18 mouse cellular contexts compared by ENCODE assay signal in the genomic region with DNA sequence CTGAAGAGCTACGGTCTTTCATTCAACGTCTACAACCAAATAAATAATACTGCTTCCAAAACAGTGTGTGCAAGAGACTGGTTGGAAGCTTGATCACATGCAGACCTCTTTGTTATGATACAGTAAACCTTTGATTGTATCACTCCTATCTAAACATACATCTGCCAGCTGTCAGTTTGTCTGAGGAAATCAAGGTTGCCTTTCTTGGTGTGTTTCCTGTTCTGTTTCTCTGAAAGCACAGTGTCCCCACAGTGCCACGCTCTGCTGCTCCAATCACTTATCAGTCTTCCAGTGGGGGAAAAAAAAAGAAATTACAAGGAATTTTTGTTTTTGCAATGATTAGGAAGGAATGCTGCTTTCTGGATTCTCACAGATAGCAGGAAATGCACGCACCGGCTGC.
DNase-seq lines count a peak whose midpoint lies in the region; ATAC-seq and TF ChIP-seq lines count a peak whose summit lies in the region.
"Had no signal": no experiment of that assay in that cellular context is flagged by ENCODE, and none has a peak within 500 bp of the region (broad histone marks: within the 10 kb centered on the region; RNA-seq: fewer than 3 reads in every experiment).

No protein-coding gene starts in this region.

- DNase-seq in embryonic facial prominence, embryonic 11.5 days (ENCODE audit: low spot score): peak; percentile 61
- no peak for DNase-seq in embryonic facial prominence, embryonic 10.5 days (ENCODE audit: low spot score)
- peak; percentile 73 for DNase-seq in kidney, postnatal 0 days (ENCODE audit: low spot score)
- DNase-seq in kidney, adult 11 months: no peak
- DNase-seq in thymus, postnatal 0 days (ENCODE audit: low spot score): peak; percentile 28
- no peak for DNase-seq in thymus, postnatal 10 days (ENCODE audit: low spot score in 2 of 2)
- DNase-seq in cerebellum, postnatal 14 days: no peak
- DNase-seq: cerebellum, postnatal 36 days; heart, adult 2 months; heart, postnatal 36 days; kidney, postnatal 4 days; right cerebral cortex, adult 18-20 months; thymus, postnatal 4 days had no signal

- H3K9ac ChIP-seq in embryonic facial prominence, embryonic 11.5 days (replicated peaks; ENCODE audit: low read length): no peak overlapping the region
- H3K9ac ChIP-seq in kidney, postnatal 0 days (ENCODE audit: low read depth, low read length): no peak overlapping the region

- no peak for TF ChIP-seq CTCF in kidney, postnatal 0 days (IDR thresholded peaks at IDR 0.05; ENCODE audit: low read depth)

- no peaks in the 10 kb centered on the region for H3K9me3 ChIP-seq in embryonic facial prominence, embryonic 11.5 days (replicated peaks; ENCODE audit: control insufficient read depth, low read length)
- H3K9me3 ChIP-seq in embryonic facial prominence, embryonic 10.5 days: no peaks in the 10 kb centered on the region
- no peaks in the 10 kb centered on the region for H3K9me3 ChIP-seq in kidney, postnatal 0 days (replicated peaks; ENCODE audit: low read length)

- H3K4me2 ChIP-seq in embryonic facial prominence, embryonic 11.5 days (ENCODE audit: low read depth, low read length): no peak overlapping the region
- H3K4me2 ChIP-seq in kidney, postnatal 0 days (ENCODE audit: low read length): 0 out of 2 replicates have a peak overlapping the region, but pooled peaks have one; percentile 16
- H3K4me2 ChIP-seq: midbrain, embryonic 11.5 days had no signal

- no peak for ATAC-seq in embryonic facial prominence, embryonic 11.5 days (replicated peaks; ENCODE audit: insufficient number of reproducible peaks, low FRiP score, low TSS enrichment, low read depth)
- no peak for ATAC-seq in kidney, postnatal 0 days (replicated peaks; ENCODE audit: low FRiP score, low read depth)
- no peak for ATAC-seq in CD4-positive, CD25-positive, alpha-beta regulatory T cell, adult 4 months
- ATAC-seq: forebrain, embryonic 16.5 days; hindbrain, postnatal 0 days had no signal

- no peak overlapping the region for H3K4me3 ChIP-seq in embryonic facial prominence, embryonic 11.5 days (ENCODE audit: low read depth, low read length)
- H3K4me3 ChIP-seq in embryonic facial prominence, embryonic 10.5 days: no peak overlapping the region
- H3K4me3 ChIP-seq in kidney, postnatal 0 days (replicated peaks; ENCODE audit: low read depth, low read length): no peak overlapping the region
- H3K4me3 ChIP-seq: erythroblast, embryonic 14.5 days; heart, adult 2 months had no signal

- no peaks in the 10 kb centered on the region for H3K36me3 ChIP-seq in embryonic facial prominence, embryonic 11.5 days (replicated peaks; ENCODE audit: control insufficient read depth, insufficient read depth, low read depth, low read length)
- no peaks in the 10 kb centered on the region for H3K36me3 ChIP-seq in embryonic facial prominence, embryonic 10.5 days (replicated peaks)
- H3K36me3 ChIP-seq in kidney, postnatal 0 days (ENCODE audit: insufficient read depth, low read length): no peaks in the 10 kb centered on the region

- 36% methylated on average over 5 of the region's 5 CpGs for WGBS in embryonic facial prominence, embryonic 11.5 days
- 49% methylated on average over 5 of the region's 5 CpGs for WGBS in embryonic facial prominence, embryonic 10.5 days
- 21% methylated on average over 5 of the region's 5 CpGs for WGBS in kidney, postnatal 0 days

- no peaks in the 10 kb centered on the region for H3K27me3 ChIP-seq in embryonic facial prominence, embryonic 11.5 days (ENCODE audit: control insufficient read depth, insufficient read depth, low read length)
- no peaks in the 10 kb centered on the region for H3K27me3 ChIP-seq in embryonic facial prominence, embryonic 10.5 days (replicated peaks; ENCODE audit: low read depth, poor library complexity, severe bottlenecking)
- no peaks in the 10 kb centered on the region for H3K27me3 ChIP-seq in kidney, postnatal 0 days (ENCODE audit: insufficient read depth, low read length)

- no peak overlapping the region for H3K27ac ChIP-seq in embryonic facial prominence, embryonic 11.5 days (replicated peaks; ENCODE audit: low read depth, low read length)
- H3K27ac ChIP-seq in embryonic facial prominence, embryonic 10.5 days (replicated peaks): no peak overlapping the region
- H3K27ac ChIP-seq in kidney, postnatal 0 days: no peak overlapping the region
- H3K27ac ChIP-seq: heart, adult 2 months; hindbrain, postnatal 0 days had no signal

- H3K4me1 ChIP-seq in embryonic facial prominence, embryonic 11.5 days (ENCODE audit: control insufficient read depth, insufficient read depth, low read length): no peaks in the 10 kb centered on the region
- H3K4me1 ChIP-seq in embryonic facial prominence, embryonic 10.5 days: peaks cover 8% of the 10 kb centered on the region
- no peaks in the 10 kb centered on the region for H3K4me1 ChIP-seq in kidney, postnatal 0 days (replicated peaks; ENCODE audit: insufficient read depth, low read length)

Comparison
In these comparisons a context has a peak if more than half of its experiments do, and no peak if none do; other contexts are left out.
1. DNase-seq: peak in embryonic facial prominence, embryonic 11.5 days (single experiment), kidney, postnatal 0 days (single experiment) and thymus, postnatal 0 days (single experiment); none in embryonic facial prominence, embryonic 10.5 days (single experiment), kidney, adult 11 months (single experiment), thymus, postnatal 10 days (0 of 2) and cerebellum, postnatal 14 days (0 of 2).